Mouse (Mus musculus) inflammation-experienced regulatory T-cells, adult 6 months (primary cell): Measurements from ENCODE around the gene Zfhx3. TPM values are rescaled to one million over a fixed set of nuclear protein-coding genes. Genes with fewer than 3 reads are reported as not detected.

Experiments used
- ATAC-seq: one replicate; pipeline ENCODE4 v1.8.0; 2017
- polyA plus RNA-seq, 3 experiments: library from polyadenylated mRNA; unstranded; fragments of 100-300 nt; shearing (Covaris generic); gene quantifications; one replicate each; pipeline ENCODE4 v1.2.1; 2017

Zfhx3 gene
- polyA plus RNA-seq, 3 experiments from 2014 or later = 0.03 to 0.35 (median 0.24) TPM

GRCm38 (mm10) chr8:108868259-108869090 is 926.0 kb downstream of the Zfhx3 start:
- no peak for ATAC-seq

DNA sequence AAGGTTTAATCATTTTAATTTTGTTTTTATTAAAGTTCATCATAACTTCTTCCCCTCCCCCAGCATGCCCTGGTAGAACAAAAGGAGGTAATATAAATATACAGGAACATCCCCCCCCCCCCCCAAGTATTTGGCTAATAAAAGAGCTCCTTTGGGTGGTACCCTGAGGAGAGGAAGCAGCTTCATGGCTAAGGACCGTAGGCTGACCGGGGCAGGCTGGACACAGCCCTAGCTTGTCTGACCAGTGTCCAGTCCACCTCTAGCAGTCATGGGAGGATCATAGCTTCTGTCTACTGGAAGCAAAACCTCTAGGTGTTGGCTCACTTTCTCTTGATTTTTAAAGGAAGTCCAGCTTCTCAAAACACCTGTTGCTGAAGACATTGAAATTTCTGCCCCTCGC is 927.0 kb downstream of the Zfhx3 start:
- ATAC-seq = no peak

GRCm38 (mm10) chr8:108869935-108870334 is 927.5 kb downstream of the Zfhx3 start:
- no peak for ATAC-seq

DNA sequence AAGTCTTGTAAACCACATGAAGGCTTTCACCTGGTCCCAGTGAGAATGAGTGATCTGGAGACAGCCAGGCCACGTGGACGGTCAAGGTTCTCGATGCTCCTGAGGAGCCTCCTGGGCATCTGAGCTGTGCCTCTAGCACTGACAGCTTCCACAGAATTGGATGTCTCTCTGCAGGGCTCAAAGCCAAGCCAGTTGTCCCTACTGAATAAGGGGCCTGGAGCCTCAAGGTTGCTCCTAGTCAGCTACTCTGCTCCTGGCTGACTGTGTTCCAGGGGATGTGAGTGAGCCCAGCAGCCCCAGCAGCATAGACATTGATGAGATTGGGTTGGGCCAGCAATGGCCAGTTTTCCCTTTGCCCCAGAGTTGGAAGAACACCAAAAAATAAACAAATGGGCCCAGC is 927.9 kb downstream of the Zfhx3 start:
- no peak for ATAC-seq

- ATAC-seq = no peak
These were observed 933.3 kb downstream of the Zfhx3 start for GRCm38 (mm10) chr8:108875722-108876121.

DNA sequence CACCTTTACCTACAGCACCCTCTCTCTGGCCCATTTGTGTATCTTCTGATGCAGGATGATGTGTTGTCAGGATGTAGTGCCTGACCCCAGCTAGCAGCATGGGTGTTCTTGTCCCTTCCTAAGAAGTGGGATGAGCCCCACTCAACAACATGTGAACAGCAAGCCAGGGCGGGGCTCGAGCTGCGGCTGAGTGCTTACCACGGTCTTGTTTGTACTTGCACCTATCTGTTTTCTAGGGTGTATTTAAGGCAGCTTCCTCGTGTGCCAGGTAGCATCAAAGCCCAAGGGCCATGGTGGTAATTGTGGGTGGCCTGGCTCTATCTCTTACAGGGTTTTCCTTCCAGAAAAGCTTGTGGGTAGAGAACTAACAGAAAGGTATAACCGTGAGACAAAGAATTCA is 937.7 kb downstream of the Zfhx3 start:
- ATAC-seq = no peak

DNA sequence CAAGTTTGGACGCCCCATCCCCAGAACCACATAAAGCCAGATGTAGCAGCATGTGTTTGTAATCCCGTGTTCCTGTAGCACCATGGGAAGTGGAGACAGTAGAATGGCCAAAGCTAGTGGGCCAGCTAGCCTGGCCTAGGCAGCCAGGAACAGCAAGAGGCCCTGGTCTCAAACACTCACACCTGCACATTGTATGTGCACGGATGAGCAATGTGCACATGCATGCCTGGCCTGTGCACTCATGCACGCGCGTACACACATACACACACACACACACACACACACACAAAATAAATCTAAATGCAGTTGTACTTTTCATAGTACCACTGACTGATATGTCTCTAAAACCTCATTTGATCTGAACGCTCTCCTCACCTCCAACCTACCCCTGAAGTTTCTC is 938.9 kb downstream of the Zfhx3 start:
- no peak for ATAC-seq

GRCm38 (mm10) chr8:108882073-108882472 is 939.6 kb downstream of the Zfhx3 start:
- ATAC-seq = no peak

- ATAC-seq = no peak
These were observed 940.9 kb downstream of the Zfhx3 start for GRCm38 (mm10) chr8:108883381-108883780.

DNA sequence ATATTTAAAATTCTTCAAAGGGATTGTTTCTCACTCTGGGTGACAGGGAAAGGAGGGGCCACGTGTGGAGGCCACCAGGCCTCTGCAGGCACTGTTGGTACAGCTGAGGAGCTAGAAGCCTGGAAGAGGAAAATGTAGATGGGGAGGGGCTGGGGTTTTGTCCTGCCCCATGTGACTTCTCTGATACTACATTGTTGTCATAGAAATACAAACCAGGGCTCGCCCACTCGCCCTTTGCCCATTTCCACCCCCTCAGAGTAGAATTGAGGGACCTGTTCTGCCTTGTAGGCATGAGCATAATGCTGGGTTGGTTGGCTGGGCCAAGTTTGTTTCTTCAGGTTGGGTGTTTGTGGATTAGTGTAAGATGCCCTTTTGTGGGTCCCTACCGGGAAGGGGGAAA is 942.5 kb downstream of the Zfhx3 start:
- no peak for ATAC-seq

DNA sequence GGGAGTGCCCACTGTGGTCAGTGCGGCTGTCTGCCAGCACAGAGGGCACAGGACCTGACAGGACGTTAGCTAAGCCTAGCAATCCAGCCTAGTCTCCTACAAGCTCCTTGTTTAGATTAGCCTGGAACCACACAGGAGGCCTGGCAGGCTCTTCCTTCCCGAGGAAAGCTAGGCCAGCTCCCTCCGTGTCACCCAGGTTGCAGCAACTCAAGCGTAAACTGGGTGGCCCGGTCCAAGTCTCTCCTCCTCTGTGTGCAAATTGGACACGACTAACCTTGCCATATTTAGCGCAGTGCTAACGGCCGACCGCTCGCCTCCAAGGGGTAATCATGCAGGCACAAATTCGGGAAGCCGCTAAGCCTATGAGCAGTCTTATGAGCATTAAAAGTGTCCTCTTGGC is 943.0 kb downstream of the Zfhx3 start:
- no peak for ATAC-seq

- ATAC-seq = no peak
These were observed 943.4 kb downstream of the Zfhx3 start for GRCm38 (mm10) chr8:108885861-108886260.

GRCm38 (mm10) chr8:108886599-108887255 is 944.3 kb downstream of the Zfhx3 start:
- ATAC-seq = peak; percentile 80

DNA sequence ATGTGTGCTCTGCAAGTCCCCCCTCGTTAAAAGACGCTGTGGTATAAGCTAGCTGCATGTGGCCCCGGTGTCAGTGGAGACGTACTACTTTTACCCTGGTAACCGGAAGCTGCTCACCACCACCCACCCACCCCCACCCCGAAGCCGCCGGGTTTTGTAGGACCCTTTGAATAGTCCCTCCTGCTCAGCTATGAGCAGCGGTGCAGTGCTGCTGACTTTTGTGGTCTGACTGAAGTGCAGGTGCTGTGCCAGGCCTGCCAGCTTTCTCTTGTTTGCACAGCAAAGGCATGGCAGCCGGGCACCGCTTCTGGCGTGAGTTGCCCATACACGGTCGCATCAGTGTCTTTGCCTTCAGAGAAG is 944.8 kb downstream of the Zfhx3 start:
- ATAC-seq = peak; percentile 59

DNA sequence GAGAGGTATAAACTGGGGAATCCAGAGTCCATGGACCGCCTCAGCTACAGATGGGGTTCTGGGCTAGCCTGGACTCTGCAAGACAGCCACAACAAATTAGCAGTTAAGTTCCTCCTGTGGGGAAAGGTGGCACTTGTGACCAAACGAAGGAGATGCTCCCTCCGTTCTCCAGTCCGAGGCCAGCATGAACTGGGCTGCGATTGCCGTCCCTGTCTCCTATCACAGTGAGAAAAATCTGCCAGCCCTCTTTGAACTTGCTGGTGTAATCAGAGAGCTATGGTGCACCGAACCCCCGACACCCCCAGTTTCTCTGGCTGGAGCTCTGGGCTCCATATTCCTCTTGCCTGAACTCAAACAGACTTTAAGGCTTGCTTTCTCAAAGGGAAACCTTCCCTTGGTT is 945.4 kb downstream of the Zfhx3 start:
- no peak for ATAC-seq

GRCm38 (mm10) chr8:108888924-108889323 is 946.5 kb downstream of the Zfhx3 start:
- ATAC-seq = no peak

- ATAC-seq = no peak
These were observed 947.0 kb downstream of the Zfhx3 start for GRCm38 (mm10) chr8:108889406-108889805.

GRCm38 (mm10) chr8:108894287-108894686 is 951.8 kb downstream of the Zfhx3 start:
- ATAC-seq = no peak

DNA sequence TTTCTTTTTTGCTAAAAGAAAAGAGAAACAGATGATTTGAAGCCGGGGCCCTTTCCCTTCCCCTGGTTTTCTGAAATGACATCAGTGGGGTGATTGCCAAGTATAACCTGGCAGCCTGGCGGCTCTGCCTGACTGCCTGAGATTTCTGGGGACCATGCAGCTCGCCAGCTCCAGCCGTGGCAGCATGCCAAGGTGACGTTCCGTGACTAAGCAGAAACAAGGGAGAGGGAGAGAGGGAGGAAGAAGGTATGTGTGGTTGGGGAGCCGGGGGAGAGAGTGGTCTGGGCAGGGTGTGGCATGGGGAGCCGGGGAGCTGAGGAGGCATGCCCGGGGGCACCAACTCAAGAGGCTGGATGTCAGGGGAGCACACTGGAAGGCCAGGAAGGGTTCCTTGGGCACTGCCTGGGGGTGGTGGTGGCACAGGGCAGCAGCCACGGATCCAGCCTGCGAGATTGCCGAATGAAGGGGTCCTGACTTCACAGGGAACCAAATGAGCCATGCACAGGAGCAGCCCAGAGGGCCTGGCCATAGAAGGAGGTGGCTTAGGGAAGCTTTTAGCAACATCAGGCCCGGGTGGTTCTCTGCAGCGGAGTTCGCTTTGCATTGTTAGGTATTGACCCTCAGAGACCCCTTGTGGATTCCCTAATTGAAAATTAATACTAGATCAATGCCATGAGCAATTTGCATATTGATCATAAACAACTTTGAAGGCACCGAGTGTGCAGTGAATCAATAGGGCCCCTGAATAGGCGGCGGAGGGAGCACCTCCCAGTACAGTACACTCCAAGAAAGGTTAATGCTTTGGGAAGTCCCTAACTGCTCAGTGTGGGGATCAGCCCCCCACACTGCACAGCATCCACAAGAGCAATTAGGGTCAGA is 954.3 kb downstream of the Zfhx3 start:
- ATAC-seq = no peak

DNA sequence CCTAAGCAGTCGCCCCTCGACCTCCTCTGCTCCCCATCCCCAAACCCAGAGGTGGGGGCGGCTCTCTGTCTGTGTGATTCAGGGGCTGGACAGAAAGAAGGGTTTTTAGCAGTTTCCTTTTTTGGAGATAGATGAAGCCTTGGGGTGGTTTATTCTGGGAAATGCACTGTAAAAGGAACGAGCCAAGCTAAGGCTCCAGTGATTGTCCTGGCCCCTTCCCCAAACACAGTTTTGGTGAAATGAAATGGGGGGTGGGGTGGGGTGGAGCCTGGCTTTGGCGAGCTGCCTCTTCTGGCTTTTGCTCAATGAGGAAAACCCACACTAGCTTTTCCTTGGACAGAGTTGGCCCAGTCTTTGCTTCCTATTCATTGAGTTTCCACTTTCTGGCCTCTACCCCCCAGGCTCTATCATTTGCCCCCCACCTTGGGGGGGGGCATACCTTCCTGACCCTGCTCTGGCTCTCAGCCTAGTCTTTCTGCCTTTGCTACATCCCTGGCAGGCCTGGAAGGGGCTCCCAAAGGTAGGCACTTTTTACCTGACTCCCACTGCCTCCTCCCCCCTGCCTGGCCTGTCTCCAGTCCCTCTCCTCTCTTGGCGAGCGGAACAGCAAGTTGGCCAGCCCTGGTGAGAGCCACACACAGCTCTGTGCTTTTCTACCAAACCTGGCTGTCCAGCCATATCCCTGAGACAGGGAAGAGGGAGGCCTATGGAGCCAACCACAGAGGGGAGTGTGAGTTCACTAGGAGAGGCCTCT is 955.1 kb downstream of the Zfhx3 start:
- no peak for ATAC-seq

GRCm38 (mm10) chr8:108899251-108899771 is 956.9 kb downstream of the Zfhx3 start:
- no peak for ATAC-seq

DNA sequence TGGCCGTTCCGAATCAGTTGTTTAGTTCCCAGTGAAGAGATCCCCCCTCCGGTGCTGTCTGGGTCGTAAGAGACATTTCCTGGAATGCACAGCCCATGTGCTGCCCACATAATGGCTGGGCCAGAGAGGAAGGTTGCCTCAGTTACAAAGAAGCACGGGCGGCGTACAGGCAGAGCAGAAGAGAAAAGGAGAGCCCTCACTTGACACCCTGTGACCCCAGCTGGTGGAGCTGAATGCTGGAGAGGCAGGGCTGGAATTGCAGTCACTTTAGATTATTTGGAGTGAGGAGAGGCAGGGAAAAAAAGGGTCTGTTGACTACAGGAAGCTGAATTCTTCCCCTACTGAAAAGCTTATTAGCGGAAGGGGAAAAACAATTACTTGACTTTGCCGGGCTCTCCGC is 958.1 kb downstream of the Zfhx3 start:
- no peak for ATAC-seq
